ENCODE assay signal across 9 mouse cellular contexts in the genomic region with DNA sequence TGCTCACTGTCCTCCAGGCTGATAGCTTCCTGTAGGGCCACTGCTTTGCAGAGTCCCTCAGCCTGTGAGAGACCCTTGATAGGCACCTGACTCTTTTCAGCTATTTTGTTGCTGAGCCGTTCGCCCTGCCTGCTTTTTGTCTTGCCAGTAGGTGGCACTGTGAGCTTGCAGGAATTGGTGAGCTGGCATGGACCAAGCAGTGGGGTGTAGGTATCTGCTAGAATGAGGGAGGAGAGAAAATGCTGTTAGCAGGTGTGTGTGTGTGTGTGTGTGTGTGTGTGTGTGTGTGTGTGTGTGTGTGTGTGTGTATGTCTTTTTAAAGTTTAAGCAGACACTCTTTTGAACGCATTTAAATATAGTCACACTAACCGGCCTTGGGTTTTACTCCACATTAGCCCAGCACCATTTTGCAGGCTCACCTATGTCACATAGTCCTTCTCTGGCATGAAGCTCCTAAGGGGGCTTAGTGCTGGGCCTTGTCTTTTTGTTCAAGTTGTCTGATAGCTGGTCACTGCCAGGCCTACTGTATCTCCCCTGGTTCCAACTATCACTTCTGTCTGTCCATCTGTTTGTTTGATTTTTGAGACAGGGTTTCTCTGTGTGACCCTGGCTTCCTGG. TPM values are rescaled to one million over a fixed set of nuclear protein-coding genes. Genes with fewer than 3 reads are reported as not detected.
DNase-seq lines count a peak whose midpoint lies in the region; ATAC-seq and TF ChIP-seq lines count a peak whose summit lies in the region.
"Had no signal": no experiment of that assay in that cellular context is flagged by ENCODE, and none has a peak within 500 bp of the region (broad histone marks: within the 10 kb centered on the region; RNA-seq: fewer than 3 reads in every experiment).

No protein-coding gene starts in this region.

- H3K27me3 ChIP-seq in forebrain, postnatal 0 days (ENCODE audit: insufficient read depth, low read length) = no peaks in the 10 kb centered on the region
- no peaks in the 10 kb centered on the region for H3K27me3 ChIP-seq in hindbrain, embryonic 15.5 days

- H3K4me1 ChIP-seq in forebrain, postnatal 0 days (ENCODE audit: insufficient read depth) = no peaks in the 10 kb centered on the region
- no peaks in the 10 kb centered on the region for H3K4me1 ChIP-seq in hindbrain, embryonic 15.5 days (replicated peaks)
- H3K4me1 ChIP-seq: midbrain, embryonic 12.5 days had no signal

- no peak overlapping the region for H3K4me2 ChIP-seq in forebrain, postnatal 0 days (ENCODE audit: low read depth)
- no peak overlapping the region for H3K4me2 ChIP-seq in hindbrain, embryonic 15.5 days
- H3K4me2 ChIP-seq: midbrain, embryonic 12.5 days had no signal

- peak; percentile 45 for DNase-seq in Muller cell, postnatal 12 days (ENCODE audit: inconsistent ontology term)
- peak; percentile 64 for DNase-seq in cerebellum, adult 11 months
- DNase-seq in forebrain, postnatal 0 days = peak; percentile 90
- peak; percentile 73 to 77 for DNase-seq in layer of hippocampus, postnatal 36 days
- peak; percentile 90 to 91 for DNase-seq in right cerebral cortex, postnatal 10 days (ENCODE audit: low spot score in 2 of 2)
- peak; percentile 82 for DNase-seq in urinary bladder, postnatal 14 days (ENCODE audit: low spot score)

- peak; percentile 99 for TF ChIP-seq CTCF in forebrain, postnatal 0 days (IDR thresholded peaks at IDR 0.05; ENCODE audit: low read depth)

- H3K9me3 ChIP-seq in forebrain, postnatal 0 days (ENCODE audit: low read length) = no peaks in the 10 kb centered on the region
- H3K9me3 ChIP-seq in hindbrain, embryonic 15.5 days = no peaks in the 10 kb centered on the region
- H3K9me3 ChIP-seq: midbrain, embryonic 12.5 days had no signal

- 32% methylated on average over 4 of the region's 4 CpGs for WGBS in forebrain, postnatal 0 days
- 32% methylated on average over 4 of the region's 4 CpGs for WGBS in hindbrain, embryonic 15.5 days

- H3K4me3 ChIP-seq in forebrain, postnatal 0 days (ENCODE audit: low read depth, low read length) = no peak overlapping the region
- H3K4me3 ChIP-seq in hindbrain, embryonic 15.5 days = no peak overlapping the region
- H3K4me3 ChIP-seq: midbrain, embryonic 12.5 days had no signal

- H3K27ac ChIP-seq in forebrain, postnatal 0 days (ENCODE audit: low read depth, low read length) = no peak overlapping the region
- no peak overlapping the region for H3K27ac ChIP-seq in hindbrain, embryonic 15.5 days (replicated peaks)
- H3K27ac ChIP-seq: midbrain, embryonic 12.5 days had no signal

- no peak overlapping the region for H3K9ac ChIP-seq in forebrain, postnatal 0 days
- H3K9ac ChIP-seq in hindbrain, embryonic 15.5 days = no peak overlapping the region
- H3K9ac ChIP-seq: midbrain, embryonic 12.5 days had no signal

- peak; percentile 85 for ATAC-seq in forebrain, postnatal 0 days
- ATAC-seq in hindbrain, embryonic 15.5 days (ENCODE audit: low FRiP score, low read depth) = peak; percentile 77; the same call in 1 of the 2 replicates
- peak; percentile 67 for ATAC-seq in megakaryocyte, adult 5-6 weeks (ENCODE audit: poor library complexity, severe bottlenecking)

- H3K36me3 ChIP-seq in forebrain, postnatal 0 days (ENCODE audit: insufficient read depth) = no peaks in the 10 kb centered on the region
- no peaks in the 10 kb centered on the region for H3K36me3 ChIP-seq in hindbrain, embryonic 15.5 days
- H3K36me3 ChIP-seq: midbrain, embryonic 12.5 days had no signal

RNA-seq across cellular contexts. Expression of a gene that starts 3.4 kb away (rescaled TPM):
- not detected in 2 replicates for total RNA-seq in forebrain, postnatal 0 days (2014; rRNA removed)
- polyA plus RNA-seq in forebrain, postnatal 0 days (2015; fragmentation: Nextera tagmentation; extraction: Ambion mirVana) = 0.02 and 0.03 TPM in 2 replicates
- polyA plus RNA-seq in hindbrain, embryonic 15.5 days (2015; fragmentation: Nextera tagmentation; extraction: Ambion mirVana) = not detected in 2 replicates
- total RNA-seq in layer of hippocampus, postnatal 36 days (2021) = not detected
- total RNA-seq in megakaryocyte, adult 5-6 weeks (2015) = not detected in 2 replicates
- total RNA-seq in megakaryocyte, adult 5-6 weeks (2017) = not detected in 2 replicates
- polyA plus RNA-seq: midbrain, embryonic 12.5 days had no signal

RNA-seq across cellular contexts. Expression of a gene that starts 51.6 kb away (rescaled TPM):
- 0.05 TPM in 1 of 2 replicates, not detected in the other for total RNA-seq in forebrain, postnatal 0 days (2014; rRNA removed)
- polyA plus RNA-seq in forebrain, postnatal 0 days (2015; fragmentation: Nextera tagmentation; extraction: Ambion mirVana) = 0.09 TPM in 1 of 2 replicates, not detected in the other
- 0.10 and 0.27 TPM in 2 replicates for polyA plus RNA-seq in hindbrain, embryonic 15.5 days (2015; fragmentation: Nextera tagmentation; extraction: Ambion mirVana)
- not detected for total RNA-seq in layer of hippocampus, postnatal 36 days (2021)
- total RNA-seq in megakaryocyte, adult 5-6 weeks (2015) = 0.59 TPM in 1 of 2 replicates, not detected in the other
- total RNA-seq in megakaryocyte, adult 5-6 weeks (2017) = 0.22 and 0.85 TPM in 2 replicates
- polyA plus RNA-seq: midbrain, embryonic 12.5 days had no signal
